Mouse (Mus musculus) cortical plate, adult 2 months (tissue): ENCODE results near the gene Ccdc9.

Experiments used
- CTCF ChIP-seq: fragments of 200-500 bp; IDR thresholded peaks from 2 replicates; pipeline ENCODE4 v1.5.1; 2011; ENCODE audit warnings: mild to moderate bottlenecking, control low read depth, low read length; ENCODE audit not compliant: insufficient read depth; ENCODE audit errors: extremely low read depth
- POLR2A ChIP-seq: fragments of 200-500 bp; IDR thresholded peaks from 2 replicates; pipeline ENCODE4 v1.6.1; 2011; ENCODE audit warnings: mild to moderate bottlenecking, low read length, control low read depth; ENCODE audit not compliant: insufficient read depth; ENCODE audit errors: extremely low read depth

- TF ChIP-seq CTCF = no peak
- TF ChIP-seq POLR2A = no peak
Measured at GRCm38 (mm10) chr7:16287791-16288190, 1.2 kb upstream of the Ccdc9 start.
